Mouse (Mus musculus): ENCODE results near the gene Cers3.

DNA sequence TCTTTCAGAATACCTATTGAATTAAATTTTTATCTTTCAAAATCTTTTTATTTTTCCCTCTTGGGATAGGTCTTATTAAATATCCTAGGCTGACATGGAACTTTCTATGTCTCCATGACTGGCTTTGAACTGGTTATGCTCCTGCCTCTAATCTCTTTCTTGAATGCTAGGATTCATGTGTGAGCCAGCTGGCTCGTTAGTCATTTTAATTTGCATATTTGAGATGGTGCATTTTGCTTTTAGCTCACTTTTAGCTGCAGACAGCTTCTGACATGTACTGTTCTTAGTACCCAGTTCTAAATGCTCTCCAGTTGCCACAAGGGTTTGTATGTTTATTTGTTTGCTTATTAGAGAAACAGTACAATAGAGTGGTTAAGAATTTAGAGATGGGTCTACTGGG, 114.3 kb downstream of the Cers3 start:
- no peak for TF ChIP-seq CTCF (IDR thresholded peaks at IDR 0.05; ENCODE audit: borderline replicate concordance, insufficient read depth, low read length)
- no peak for TF ChIP-seq POLR2A (IDR thresholded peaks at IDR 0.05; ENCODE audit: low read depth, low read length)
